Mouse (Mus musculus): ENCODE measurements around the gene Slc30a7. TPM values are rescaled to one million over a fixed set of nuclear protein-coding genes. Genes with fewer than 3 reads are reported as not detected.

Slc30a7 gene
- polyA plus RNA-seq (2015; fragmentation: Nextera tagmentation; extraction: Ambion mirVana) = 31.3 and 33.2 TPM in 2 replicates

GRCm38 (mm10) chr3:116006978-116007940, at the start of gene Slc30a7, which contains the start of gene Extl2:
Gene Slc30a7 (minus strand): TSS chr3:116007406.
Gene Extl2 (plus strand): TSS chr3:116007462.

Small RNA genes lying within 50 kb of the gene (microRNA-seq; reads per million reads assigned to microRNA genes)
- gene Mir669n = not detected

Other genes starting within 250 kb of the Slc30a7 start
- 17.8 and 20.0 TPM in 2 replicates for gene Dph5, start 119.6 kb downstream of the Slc30a7 start, polyA plus RNA-seq (2015; fragmentation: Nextera tagmentation; extraction: Ambion mirVana)
- gene Extl2, start 56 bp upstream of the Slc30a7 start, polyA plus RNA-seq (2015; fragmentation: Nextera tagmentation; extraction: Ambion mirVana) = 16.5 and 17.0 TPM in 2 replicates
- 42.7 and 48.3 TPM in 2 replicates for gene Vcam1, start 122.3 kb upstream of the Slc30a7 start, polyA plus RNA-seq (2015; fragmentation: Nextera tagmentation; extraction: Ambion mirVana)
- 0.41 and 0.47 TPM in 2 replicates for gene Gpr88, start 246.1 kb upstream of the Slc30a7 start, polyA plus RNA-seq (2015; fragmentation: Nextera tagmentation; extraction: Ambion mirVana)

Data from urinary bladder, postnatal 0 days (tissue).